Mouse (Mus musculus) C2C12 (cell line): ENCODE measurements around the gene Fignl1.

Source experiments
- CEBPB ChIP-seq: IDR thresholded peaks from one replicate; pipeline ENCODE4 v1.6.1; 2011; ENCODE audit warnings: low read depth, mild to moderate bottlenecking, control low read depth, moderate library complexity
- CTCF ChIP-seq: IDR thresholded peaks from one replicate; pipeline ENCODE4 v1.5.1; 2011; ENCODE audit not compliant: control insufficient read depth, insufficient read depth, insufficient read length
- FOSL1 ChIP-seq: IDR thresholded peaks from one replicate; pipeline ENCODE4 v1.8.0; 2011; ENCODE audit warnings: mild to moderate bottlenecking, low read length; ENCODE audit not compliant: poor library complexity, insufficient read depth, severe bottlenecking
- MAX ChIP-seq: IDR thresholded peaks from one replicate; pipeline ENCODE4 v1.6.1; 2011; ENCODE audit warnings: mild to moderate bottlenecking, control low read depth
- MYOG ChIP-seq: IDR thresholded peaks from one replicate; pipeline ENCODE4 v1.6.1; 2011; ENCODE audit not compliant: control insufficient read depth, insufficient read length; ENCODE audit errors: extremely low read depth

GRCm38 (mm10) chr11:11840746-11841145 is 32.0 kb upstream of the Fignl1 start:
- TF ChIP-seq CTCF: no peak
- TF ChIP-seq FOSL1: peak; percentile 45
- no peak for TF ChIP-seq MAX
- no peak for TF ChIP-seq CEBPB
- TF ChIP-seq MYOG: no peak
